Mouse (Mus musculus): ENCODE measurements at regions not wholly inside any gene's neighbourhood (a gene's known extent, or its start where the extent isn't known, plus 50 kb on each side); places are given as distances from the start of the nearest gene placed in this dataset.

GRCm38 (mm10) chr4:125350056-125350455 is 140.4 kb upstream of the Grik3 start:
- no peak for DNase-seq

- no peak for DNase-seq
Observed at GRCm38 (mm10) chr4:125339056-125339455, 151.4 kb upstream of the Grik3 start.

GRCm38 (mm10) chr4:125328806-125329205 is 161.7 kb upstream of the Grik3 start:
- DNase-seq: no peak

GRCm38 (mm10) chr4:125324495-125324894 is 166.0 kb upstream of the Grik3 start:
- DNase-seq: no peak

GRCm38 (mm10) chr4:125319343-125319742 is 171.2 kb upstream of the Grik3 start:
- DNase-seq: no peak

- no peak for DNase-seq
Observed at GRCm38 (mm10) chr4:125318293-125318692, 172.2 kb upstream of the Grik3 start.

- DNase-seq: no peak
Observed at GRCm38 (mm10) chr4:125316876-125317275, 173.6 kb upstream of the Grik3 start.

- DNase-seq: no peak
Observed at GRCm38 (mm10) chr4:125315818-125316217, 174.7 kb upstream of the Grik3 start.

- DNase-seq: no peak
Observed at GRCm38 (mm10) chr4:125313892-125314291, 176.6 kb upstream of the Grik3 start.

- no peak for DNase-seq
Observed at GRCm38 (mm10) chr4:125313252-125313651, 177.2 kb upstream of the Grik3 start.

- no peak for DNase-seq
Observed at GRCm38 (mm10) chr4:125308171-125308570, 180.5 kb upstream of the Zc3h12a start.

GRCm38 (mm10) chr4:125305766-125306165 is 178.1 kb upstream of the Zc3h12a start:
- DNase-seq: no peak

GRCm38 (mm10) chr4:125302660-125303059 is 175.0 kb upstream of the Zc3h12a start:
- DNase-seq: no peak

GRCm38 (mm10) chr4:125300503-125301457 is 173.1 kb upstream of the Zc3h12a start:
- peak; percentile 12 to 22 for DNase-seq

GRCm38 (mm10) chr4:125290761-125291160 is 163.1 kb upstream of the Zc3h12a start:
- no peak for DNase-seq

GRCm38 (mm10) chr4:125289709-125290108 is 162.1 kb upstream of the Zc3h12a start:
- no peak for DNase-seq

- DNase-seq: no peak
Observed at GRCm38 (mm10) chr4:125289031-125289449, 161.4 kb upstream of the Zc3h12a start.

- no peak for DNase-seq
Observed at GRCm38 (mm10) chr4:125282974-125283319, 155.3 kb upstream of the Zc3h12a start.

GRCm38 (mm10) chr4:125282154-125282973 is 154.7 kb upstream of the Zc3h12a start:
- no peak for DNase-seq

- no peak for DNase-seq
Observed at GRCm38 (mm10) chr4:125279165-125279564, 151.5 kb upstream of the Zc3h12a start.

GRCm38 (mm10) chr4:125276861-125277260 is 149.2 kb upstream of the Zc3h12a start:
- no peak for DNase-seq

GRCm38 (mm10) chr4:125275259-125275658 is 147.6 kb upstream of the Zc3h12a start:
- DNase-seq: no peak

GRCm38 (mm10) chr4:125270951-125271350 is 143.3 kb upstream of the Zc3h12a start:
- no peak for DNase-seq

- no peak for DNase-seq
Observed at GRCm38 (mm10) chr4:125266212-125266611, 138.6 kb upstream of the Zc3h12a start.
